Mouse (Mus musculus): ENCODE measurements around the gene Iqch. TPM values are rescaled to one million over a fixed set of nuclear protein-coding genes. Genes with fewer than 3 reads are reported as not detected.

Gene Iqch
- total RNA-seq (2021) (not detected), polyA plus RNA-seq (2012; rRNA removed) (0.06 TPM in 1 of 2 replicates, not detected in the other)
- long read RNA-seq, result 0 reads

GRCm38 (mm10) chr9:63602043-63602939, at the start of gene Iqch, which contains the start of gene Aagab:
Gene Iqch (minus strand): TSS chr9:63602493.
Gene Aagab (plus strand): TSS chr9:63602660.
- Histone ChIP-seq H3K79me2 (replicated peaks; ENCODE audit: control insufficient read depth, insufficient read depth, low read length) (no peaks in the 10 kb centered on the region; the same call in 1 of the 2 replicates), H3K27ac (peak within 1 kb of the TSS; percentile 69), H3K4me3 (peak within 1 kb of the TSS; percentile 90), H3K4me1 (ENCODE audit: control insufficient read depth, insufficient read depth, low read length) (peaks cover 5% of the 10 kb centered on the region), H3K27me3 (ENCODE audit: control insufficient read depth, insufficient read depth, low read length) (no peaks in the 10 kb centered on the region), H3K36me3 (ENCODE audit: control insufficient read depth, insufficient read depth, low read length) (no peaks in the 10 kb centered on the region), H3K9ac (ENCODE audit: low read depth, low read length) (peak within 1 kb of the TSS; percentile 73)
- TF ChIP-seq CTCF (IDR thresholded peaks at IDR 0.05), result no peak
- TF ChIP-seq EP300 (IDR thresholded peaks at IDR 0.05; ENCODE audit: insufficient read depth, low read depth, low read length), result 0 out of 2 replicates have a peak, but pooled peaks have one; percentile 49
- peak; percentile 71; the same call in 1 of the 2 replicates for TF ChIP-seq POLR2A (IDR thresholded peaks at IDR 0.05; ENCODE audit: insufficient read depth, low read depth, low read length)
- WGBS, result 2% methylated on average over 70 of the region's 70 CpGs
- intact Hi-C loops (cut with DNase I), result loop anchor here (5.0 to 10.0 kb wide), 2 partner anchors 155 to 207 kb away; partner anchors contain the start of genes 2300009A05Rik and Smad3
- DNase-seq, result peak; percentile 97 to 98

- intact Hi-C loops (cut with DNase I), result no loop called here
- DNase-seq, result peak; percentile 55 to 63
- Histone ChIP-seq H3K27me3 (ENCODE audit: control insufficient read depth, insufficient read depth, low read length) (no peaks in the 10 kb centered on the region), H3K79me2 (replicated peaks; ENCODE audit: control insufficient read depth, insufficient read depth, low read length) (no peaks in the 10 kb centered on the region), H3K4me1 (ENCODE audit: control insufficient read depth, insufficient read depth, low read length) (peaks cover 8% of the 10 kb centered on the region), H3K9ac (ENCODE audit: low read depth, low read length) (no peak overlapping the region), H3K27ac (peak overlapping the region; percentile 43), H3K4me3 (no peak overlapping the region), H3K36me3 (ENCODE audit: control insufficient read depth, insufficient read depth, low read length) (no peaks in the 10 kb centered on the region)
- WGBS, result 52% methylated on average over 11 of the region's 11 CpGs
- no peak for TF ChIP-seq POLR2A (IDR thresholded peaks at IDR 0.05; ENCODE audit: insufficient read depth, low read depth, low read length)
Observed at GRCm38 (mm10) chr9:63651594-63651993, 49.3 kb upstream of the Iqch start.

GRCm38 (mm10) chr9:63650905-63651304, 48.6 kb upstream of the Iqch start:
- H3K36me3 ChIP-seq (ENCODE audit: control insufficient read depth, insufficient read depth, low read length), result no peaks in the 10 kb centered on the region
- H3K27me3 ChIP-seq (ENCODE audit: control insufficient read depth, insufficient read depth, low read length), result no peaks in the 10 kb centered on the region
- H3K4me3 ChIP-seq, result no peak overlapping the region
- DNase-seq, result peak; percentile 64 to 72
- TF ChIP-seq POLR2A (IDR thresholded peaks at IDR 0.05; ENCODE audit: insufficient read depth, low read depth, low read length), result no peak
- no peak for TF ChIP-seq CTCF (IDR thresholded peaks at IDR 0.05)
- no peak for TF ChIP-seq EP300 (IDR thresholded peaks at IDR 0.05; ENCODE audit: insufficient read depth, low read depth, low read length)
- WGBS, result 73% methylated on average over 14 of the region's 14 CpGs
- H3K27ac ChIP-seq, result peak overlapping the region; percentile 43
- peaks cover 8% of the 10 kb centered on the region for H3K4me1 ChIP-seq (ENCODE audit: control insufficient read depth, insufficient read depth, low read length)
- no peak overlapping the region for H3K9ac ChIP-seq (ENCODE audit: low read depth, low read length)
- intact Hi-C loops (cut with DNase I), result loop anchor here (1.0 kb wide), 1 partner anchor 193 kb away; no protein-coding TSS in a partner anchor
- H3K79me2 ChIP-seq (replicated peaks; ENCODE audit: control insufficient read depth, insufficient read depth, low read length), result no peaks in the 10 kb centered on the region

- H3K4me3 ChIP-seq, result no peak overlapping the region
- peak in 1 of 2 experiments; percentile 42 for DNase-seq
- 88% methylated on average over 8 of the region's 8 CpGs for WGBS
- peak; percentile 65 for TF ChIP-seq CTCF (IDR thresholded peaks at IDR 0.05)
- TF ChIP-seq POLR2A (IDR thresholded peaks at IDR 0.05; ENCODE audit: insufficient read depth, low read depth, low read length), result no peak
- no peak for TF ChIP-seq EP300 (IDR thresholded peaks at IDR 0.05; ENCODE audit: insufficient read depth, low read depth, low read length)
- intact Hi-C loops (cut with DNase I), result loop anchor here (1.0 kb wide), 1 partner anchor 194 kb away; no protein-coding TSS in a partner anchor
- peak overlapping the region; percentile 43 for H3K27ac ChIP-seq
- H3K4me1 ChIP-seq (ENCODE audit: control insufficient read depth, insufficient read depth, low read length), result peaks cover 8% of the 10 kb centered on the region
- no peaks in the 10 kb centered on the region for H3K36me3 ChIP-seq (ENCODE audit: control insufficient read depth, insufficient read depth, low read length)
- no peak overlapping the region for H3K9ac ChIP-seq (ENCODE audit: low read depth, low read length)
- no peaks in the 10 kb centered on the region for H3K27me3 ChIP-seq (ENCODE audit: control insufficient read depth, insufficient read depth, low read length)
- H3K79me2 ChIP-seq (replicated peaks; ENCODE audit: control insufficient read depth, insufficient read depth, low read length), result no peaks in the 10 kb centered on the region
Observed at GRCm38 (mm10) chr9:63649841-63650545, 47.7 kb upstream of the Iqch start.

GRCm38 (mm10) chr9:63648520-63648918, 46.2 kb upstream of the Iqch start:
- WGBS, result 76% methylated on average over 9 of the region's 9 CpGs
- no peak overlapping the region for H3K27ac ChIP-seq
- no peaks in the 10 kb centered on the region for H3K36me3 ChIP-seq (ENCODE audit: control insufficient read depth, insufficient read depth, low read length)
- H3K79me2 ChIP-seq (replicated peaks; ENCODE audit: control insufficient read depth, insufficient read depth, low read length), result no peaks in the 10 kb centered on the region
- no peaks in the 10 kb centered on the region for H3K27me3 ChIP-seq (ENCODE audit: control insufficient read depth, insufficient read depth, low read length)
- no peak for TF ChIP-seq CTCF (IDR thresholded peaks at IDR 0.05)
- TF ChIP-seq POLR2A (IDR thresholded peaks at IDR 0.05; ENCODE audit: insufficient read depth, low read depth, low read length), result no peak
- no peak for TF ChIP-seq EP300 (IDR thresholded peaks at IDR 0.05; ENCODE audit: insufficient read depth, low read depth, low read length)
- peaks cover 8% of the 10 kb centered on the region for H3K4me1 ChIP-seq (ENCODE audit: control insufficient read depth, insufficient read depth, low read length)
- DNase-seq, result peak in 1 of 2 experiments; percentile 15
- no peak overlapping the region for H3K4me3 ChIP-seq
- H3K9ac ChIP-seq (ENCODE audit: low read depth, low read length), result no peak overlapping the region
- intact Hi-C loops (cut with DNase I), result no loop called here

Data from heart, adult 2 months (tissue).